Mouse (Mus musculus) olfactory bulb, adult 2 months (tissue): ENCODE data around the gene Polr2j. TPM values are rescaled to one million over a fixed set of nuclear protein-coding genes. Genes with fewer than 3 reads are reported as not detected.

Experiments
- H3K27ac ChIP-seq: fragments of 200-500 bp; 2 replicates; pipeline ENCODE4 v1.5.1; 2012; ENCODE audit warnings: low read depth, low read length; ENCODE audit not compliant: insufficient read depth
- H3K4me1 ChIP-seq: fragments of 200-500 bp; 2 replicates; pipeline ENCODE4 v1.6.1; 2012; ENCODE audit warnings: low read length; ENCODE audit not compliant: control insufficient read depth, insufficient read depth
- H3K4me3 ChIP-seq: fragments of 200-500 bp; 2 replicates; pipeline ENCODE4 v1.5.1; 2012; ENCODE audit warnings: mild to moderate bottlenecking, low read depth, low read length, moderate library complexity; ENCODE audit not compliant: insufficient read depth
- CTCF ChIP-seq: fragments of 200-500 bp; IDR thresholded peaks from 2 replicates; pipeline ENCODE4 v1.5.1; 2012; ENCODE audit warnings: low read depth, mild to moderate bottlenecking, low read length, moderate library complexity; ENCODE audit not compliant: insufficient read depth
- POLR2A ChIP-seq: fragments of 200-500 bp; IDR thresholded peaks from 2 replicates; pipeline ENCODE4 v1.6.1; 2012; ENCODE audit warnings: mild to moderate bottlenecking, low read depth, low read length, moderate library complexity; ENCODE audit not compliant: insufficient read depth
- WGBS: fragments of 180-500 bp; shearing (Covaris S2); methylation state at CpG from one replicate; pipeline ENCODE4 v1.1.7; 2018; 5-methylcytosine and 5-hydroxymethylcytosine counted together
- polyA plus RNA-seq: library from polyadenylated mRNA; stranded (reverse); fragments of >200 nt; gene quantifications from 2 replicates; pipeline ENCODE4 v1.2.4, GENCODE M21; 2012; ENCODE audit warnings: low replicate concordance; ENCODE audit not compliant: missing spikeins, insufficient read depth, insufficient read length

The Polr2j gene
- polyA plus RNA-seq, 1 experiment: not detected

- Histone ChIP-seq H3K4me1 (peaks cover 8% of the 10 kb centered on the region), H3K27ac (no peak overlapping the region), H3K4me3 (peak overlapping the region; percentile 74)
- TF ChIP-seq CTCF (no peak), POLR2A (no peak; the same call in 1 of the 2 replicates)
- 6% methylated on average over 20 of the region's 20 CpGs for WGBS
Observed at GRCm38 (mm10) chr5:136136292-136136990, 20.0 kb downstream of the Polr2j start.

GRCm38 (mm10) chr5:136137658-136138274 is 21.3 kb downstream of the Polr2j start:
- peaks cover 8% of the 10 kb centered on the region for H3K4me1 ChIP-seq
- 75% methylated on average over 13 of the region's 13 CpGs for WGBS
- TF ChIP-seq CTCF (0 out of 2 replicates have a peak, but pooled peaks have one; percentile 28), POLR2A (no peak)
- no peak overlapping the region for H3K4me3 ChIP-seq
- H3K27ac ChIP-seq: no peak overlapping the region

GRCm38 (mm10) chr5:136139393-136139792 is 23.0 kb downstream of the Polr2j start:
- 92% methylated on average over 13 of the region's 13 CpGs for WGBS
- Histone ChIP-seq H3K4me3 (no peak overlapping the region), H3K4me1 (peaks cover 8% of the 10 kb centered on the region), H3K27ac (no peak overlapping the region)
- no peak for TF ChIP-seq CTCF
- TF ChIP-seq POLR2A: no peak

GRCm38 (mm10) chr5:136140057-136140482 is 23.6 kb downstream of the Polr2j start:
- Histone ChIP-seq H3K4me3 (no peak overlapping the region), H3K4me1 (peaks cover 8% of the 10 kb centered on the region), H3K27ac (no peak overlapping the region)
- 70% methylated on average over 10 of the region's 10 CpGs for WGBS
- TF ChIP-seq POLR2A (no peak), CTCF (no peak)

- WGBS: 83% methylated on average over 5 of the region's 5 CpGs
- no peak for TF ChIP-seq POLR2A
- TF ChIP-seq CTCF: no peak
- H3K4me3 ChIP-seq: no peak overlapping the region
- peaks cover 4% of the 10 kb centered on the region for H3K4me1 ChIP-seq
- no peak overlapping the region for H3K27ac ChIP-seq
Observed at GRCm38 (mm10) chr5:136142746-136143145, 26.3 kb downstream of the Polr2j start.

- Histone ChIP-seq H3K4me3 (no peak overlapping the region), H3K27ac (no peak overlapping the region), H3K4me1 (peaks cover 3% of the 10 kb centered on the region; the same call in 1 of the 2 replicates)
- WGBS: 78% methylated on average over 6 of the region's 6 CpGs
- TF ChIP-seq POLR2A: no peak
Observed at GRCm38 (mm10) chr5:136143161-136143755, 26.8 kb downstream of the Polr2j start.

- TF ChIP-seq CTCF: no peak
- TF ChIP-seq POLR2A: no peak
- H3K27ac ChIP-seq: no peak overlapping the region
- no peak overlapping the region for H3K4me3 ChIP-seq
- H3K4me1 ChIP-seq: no peaks in the 10 kb centered on the region
- WGBS: 65% methylated on average over 12 of the region's 12 CpGs
Observed at GRCm38 (mm10) chr5:136144606-136145430, 28.4 kb downstream of the Polr2j start.

GRCm38 (mm10) chr5:136146936-136147335 is 30.5 kb downstream of the Polr2j start:
- H3K27ac ChIP-seq: no peak overlapping the region
- no peak overlapping the region for H3K4me3 ChIP-seq
- WGBS: 95% methylated on average over 1 of the region's 1 CpGs
- no peaks in the 10 kb centered on the region for H3K4me1 ChIP-seq
- TF ChIP-seq POLR2A: no peak
- no peak for TF ChIP-seq CTCF
